In the genomic region with DNA sequence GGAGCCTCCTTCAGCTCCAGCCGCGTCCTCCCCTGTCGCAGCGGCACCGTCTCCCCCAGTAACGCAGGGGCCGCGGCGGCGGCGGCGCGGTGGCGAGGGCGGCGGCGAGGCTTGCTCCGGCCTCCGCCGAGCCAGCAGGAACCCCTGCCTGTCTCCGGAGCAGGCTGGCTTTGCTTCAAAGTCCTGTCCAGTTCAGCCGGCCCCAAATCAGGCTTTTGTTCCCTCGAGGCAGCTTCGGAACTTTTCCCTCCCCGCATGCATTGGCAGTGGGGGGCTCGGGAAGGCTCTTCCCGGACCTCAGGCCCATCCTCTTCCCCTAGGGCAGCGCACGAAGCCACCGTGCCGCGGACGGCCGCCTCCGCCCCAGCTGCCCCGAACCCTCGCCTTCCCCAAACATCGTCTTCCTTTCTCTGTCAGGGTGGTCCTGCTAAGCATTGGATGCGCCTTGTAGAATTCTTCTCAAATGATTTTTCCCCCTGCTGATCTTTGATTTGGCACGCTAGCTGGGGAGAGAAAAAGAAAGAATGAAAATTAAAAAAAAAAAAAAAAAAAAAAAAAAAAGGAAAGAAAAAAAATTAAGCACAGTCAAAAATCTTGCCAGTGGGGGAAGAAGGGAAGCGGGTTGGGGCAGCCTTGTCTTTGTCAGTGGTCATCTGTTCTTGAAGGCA, we compare ENCODE assay signal across 8 mouse cellular contexts. TPM values are rescaled to one million over a fixed set of nuclear protein-coding genes. Genes with fewer than 3 reads are reported as not detected.
DNase-seq lines count a peak whose midpoint lies in the region; ATAC-seq lines count a peak whose summit lies in the region.

No protein-coding gene starts in this region.

- H3K27me3 ChIP-seq in hindbrain, embryonic 12.5 days = no peaks in the 10 kb centered on the region

- H3K36me3 ChIP-seq in hindbrain, embryonic 12.5 days = no peaks in the 10 kb centered on the region

- H3K4me1 ChIP-seq in hindbrain, embryonic 12.5 days = peaks cover 10% of the 10 kb centered on the region

- H3K27ac ChIP-seq in hindbrain, embryonic 12.5 days = peak overlapping the region; percentile 96

- peak overlapping the region; percentile 69 for H3K4me2 ChIP-seq in hindbrain, embryonic 12.5 days (replicated peaks)

- H3K4me3 ChIP-seq in hindbrain, embryonic 12.5 days = peak overlapping the region; percentile 60

- ATAC-seq in hindbrain, embryonic 12.5 days (ENCODE audit: low FRiP score) = peak; percentile 93

- no peaks in the 10 kb centered on the region for H3K9me3 ChIP-seq in hindbrain, embryonic 12.5 days (replicated peaks)

- WGBS in hindbrain, embryonic 12.5 days = under 1% methylated on average over 41 of the region's 41 CpGs

- peak overlapping the region; percentile 80 for H3K9ac ChIP-seq in hindbrain, embryonic 12.5 days

- peak; percentile 62 for DNase-seq in MN1 (ENCODE audit: low spot score)
- DNase-seq in cerebellum, adult 9-11 months = peak; percentile 91
- DNase-seq in frontal cortex, postnatal 25 days (ENCODE audit: low spot score in 2 of 2) = peak; percentile 58 to 71
- DNase-seq in layer of hippocampus, postnatal 25 days (ENCODE audit: extremely low spot score in 1 of 2, low spot score in 1 of 2) = peak; percentile 68 to 77
- peak; percentile 64 for DNase-seq in lung, postnatal 10 days
- peak; percentile 56 for DNase-seq in ovary, postnatal 10 days (ENCODE audit: low spot score)
- DNase-seq in thymus, postnatal 10 days (ENCODE audit: low spot score in 2 of 2) = peak; percentile 3 to 20

RNA-seq across cellular contexts. Expression of a gene that starts 0.9 kb away (rescaled TPM):
- polyA plus RNA-seq in hindbrain, embryonic 12.5 days (2016; fragmentation: Nextera tagmentation; extraction: Ambion mirVana) = 36.2 and 42.5 TPM in 2 replicates
- 10 to 100 TPM; 39.0 to 44.6 TPM for total RNA-seq in layer of hippocampus, postnatal 25 days (2021)

RNA-seq across cellular contexts. Expression of a gene that starts 32.5 kb away (rescaled TPM):
- polyA plus RNA-seq in hindbrain, embryonic 12.5 days (2016; fragmentation: Nextera tagmentation; extraction: Ambion mirVana) = 80.6 and 88.6 TPM in 2 replicates
- 10 to 100 TPM; 32.0 to 39.7 TPM for total RNA-seq in layer of hippocampus, postnatal 25 days (2021)

Comparison
In these comparisons a context has a peak if more than half of its experiments do, and no peak if none do; other contexts are left out.
1. Peak in every context shown above with its lines: DNase-seq, ATAC-seq, H3K4me3 ChIP-seq and H3K27ac ChIP-seq.
2. DNase-seq: peak in every context shown above with its lines; median percentile 91 in cerebellum, adult 9-11 months; 72 in layer of hippocampus, postnatal 25 days; 64 in frontal cortex, postnatal 25 days; 64 in lung, postnatal 10 days; 62 in MN1; 56 in ovary, postnatal 10 days; 12 in thymus, postnatal 10 days.